Mouse (Mus musculus): ENCODE results near the gene Cx3cr1. TPM values are rescaled to one million over a fixed set of nuclear protein-coding genes. Genes with fewer than 3 reads are reported as not detected.

Gene Cx3cr1
- polyA plus RNA-seq, 1 experiment from 2014 or later, result 1.8 TPM

DNA sequence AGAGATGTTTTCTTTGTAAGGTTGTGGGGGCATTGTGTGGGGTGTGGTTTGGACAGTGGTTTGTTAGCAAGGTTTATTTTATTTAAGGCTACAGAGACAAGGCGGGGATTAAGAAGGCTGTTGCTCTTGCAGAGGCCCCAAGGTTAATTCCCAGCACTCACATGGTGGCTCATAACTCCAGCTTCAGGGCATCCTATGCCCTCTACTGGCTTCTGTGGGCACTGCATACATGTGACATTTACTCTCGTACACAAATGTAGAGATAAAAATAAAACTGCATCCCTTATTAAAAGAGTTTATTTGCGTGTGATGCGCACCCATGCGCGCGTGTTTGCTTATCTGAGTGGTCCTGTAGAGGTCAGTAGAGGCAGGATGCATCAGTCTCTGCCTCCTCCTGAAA is 19.4 kb upstream of the Cx3cr1 start:
- DNase-seq (no peak), ATAC-seq (no peak)
- no peak overlapping the region for H3K4me3 ChIP-seq (ENCODE audit: low read depth, low read length)
- no peaks in the 10 kb centered on the region for H3K9me3 ChIP-seq (ENCODE audit: low read length)
- 82% methylated on average over 7 of the region's 7 CpGs for WGBS (ENCODE audit: insufficient replicate concordance)
- no peak overlapping the region for H3K27ac ChIP-seq (ENCODE audit: low read depth)
- H3K9ac ChIP-seq (replicated peaks), result no peak overlapping the region
- no peaks in the 10 kb centered on the region for H3K27me3 ChIP-seq (ENCODE audit: insufficient read depth, low read length)
- no peaks in the 10 kb centered on the region for H3K36me3 ChIP-seq (replicated peaks; ENCODE audit: insufficient read depth, low read length)
- no peak overlapping the region for H3K4me2 ChIP-seq (ENCODE audit: low read depth, low read length)
- TF ChIP-seq CTCF (IDR thresholded peaks at IDR 0.05; ENCODE audit: low read depth) (0 out of 2 replicates have a peak, but pooled peaks have one; percentile 10), EP300 (IDR thresholded peaks at IDR 0.05; ENCODE audit: low read depth) (no peak)
- H3K4me1 ChIP-seq (ENCODE audit: insufficient read depth), result no peaks in the 10 kb centered on the region

DNA sequence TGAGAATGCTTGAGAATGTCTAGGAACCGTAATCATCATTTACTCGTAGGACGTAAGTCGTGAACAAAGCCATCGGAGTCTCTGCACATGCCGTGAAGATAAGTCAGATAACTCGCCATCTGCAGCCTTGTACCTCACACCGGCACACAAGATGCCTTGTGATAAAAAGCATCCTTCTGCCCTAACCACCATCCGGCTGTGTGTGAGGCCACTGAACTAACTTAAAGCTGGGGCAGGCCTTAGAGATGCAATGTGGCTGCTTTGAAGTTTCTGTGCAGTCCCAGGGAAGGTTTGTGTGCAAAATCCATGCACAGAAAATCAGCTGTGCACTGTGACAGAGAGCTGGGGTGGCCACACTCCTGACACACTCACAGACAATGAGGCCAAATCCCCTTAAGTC is 14.7 kb upstream of the Cx3cr1 start:
- ATAC-seq (no peak), DNase-seq (no peak)
- H3K9ac ChIP-seq (replicated peaks), result no peak overlapping the region
- H3K9me3 ChIP-seq (ENCODE audit: low read length), result no peaks in the 10 kb centered on the region
- H3K36me3 ChIP-seq (replicated peaks; ENCODE audit: insufficient read depth, low read length), result no peaks in the 10 kb centered on the region
- TF ChIP-seq EP300 (IDR thresholded peaks at IDR 0.05; ENCODE audit: low read depth), result no peak
- TF ChIP-seq CTCF (IDR thresholded peaks at IDR 0.05; ENCODE audit: low read depth), result no peak
- WGBS (ENCODE audit: insufficient replicate concordance), result 76% methylated on average over 9 of the region's 9 CpGs
- H3K27ac ChIP-seq (ENCODE audit: low read depth), result no peak overlapping the region
- no peaks in the 10 kb centered on the region for H3K4me1 ChIP-seq (ENCODE audit: insufficient read depth)
- no peak overlapping the region for H3K4me3 ChIP-seq (ENCODE audit: low read depth, low read length)
- H3K27me3 ChIP-seq (ENCODE audit: insufficient read depth, low read length), result no peaks in the 10 kb centered on the region
- H3K4me2 ChIP-seq (ENCODE audit: low read depth, low read length), result no peak overlapping the region

DNA sequence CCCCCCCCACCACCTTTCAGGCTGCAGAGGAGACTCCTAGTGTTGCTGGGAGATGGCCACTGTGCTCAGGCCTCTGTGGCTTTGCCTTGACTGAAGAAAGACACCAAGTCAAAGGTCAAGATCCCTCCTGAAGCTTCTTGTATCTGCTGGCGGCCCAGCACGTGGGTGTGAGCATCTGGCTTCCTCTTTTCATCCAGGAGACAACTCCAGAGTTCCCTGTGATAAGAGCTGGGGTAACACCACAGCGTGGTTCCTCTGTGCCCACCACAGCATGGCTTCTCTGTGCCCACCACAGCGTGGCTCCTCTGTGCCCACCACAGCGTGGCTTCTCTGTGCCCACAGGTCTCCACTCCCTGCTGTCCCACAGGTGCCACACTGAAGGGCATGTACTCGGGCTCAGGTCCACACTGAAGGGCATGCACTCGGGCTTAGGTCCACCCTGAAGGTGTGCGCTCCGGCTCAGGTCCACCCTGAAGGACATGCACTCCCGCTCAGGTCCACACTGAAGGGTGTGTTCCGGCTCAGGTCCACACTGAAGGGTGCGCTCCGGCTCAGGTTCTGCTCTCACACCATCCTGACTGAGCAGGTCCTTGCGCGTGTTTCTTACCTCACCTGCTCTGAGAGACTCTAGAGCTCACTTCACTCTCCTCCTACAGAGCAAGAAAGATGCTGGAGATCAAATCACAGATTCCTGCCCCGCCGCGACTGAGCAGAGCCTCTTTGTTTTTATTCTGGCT is 13.6 kb upstream of the Cx3cr1 start:
- no peak for TF ChIP-seq EP300 (IDR thresholded peaks at IDR 0.05; ENCODE audit: low read depth)
- TF ChIP-seq CTCF (IDR thresholded peaks at IDR 0.05; ENCODE audit: low read depth), result no peak
- no peaks in the 10 kb centered on the region for H3K9me3 ChIP-seq (ENCODE audit: low read length)
- H3K4me3 ChIP-seq (ENCODE audit: low read depth, low read length), result no peak overlapping the region
- no peak overlapping the region for H3K9ac ChIP-seq (replicated peaks)
- H3K27me3 ChIP-seq (ENCODE audit: insufficient read depth, low read length), result no peaks in the 10 kb centered on the region
- DNase-seq (no peak), ATAC-seq (no peak)
- no peak overlapping the region for H3K4me2 ChIP-seq (ENCODE audit: low read depth, low read length)
- no peak overlapping the region for H3K27ac ChIP-seq (ENCODE audit: low read depth)
- 69% methylated on average over 18 of the region's 18 CpGs for WGBS (ENCODE audit: insufficient replicate concordance)
- H3K36me3 ChIP-seq (replicated peaks; ENCODE audit: insufficient read depth, low read length), result no peaks in the 10 kb centered on the region
- H3K4me1 ChIP-seq (ENCODE audit: insufficient read depth), result no peaks in the 10 kb centered on the region

DNA sequence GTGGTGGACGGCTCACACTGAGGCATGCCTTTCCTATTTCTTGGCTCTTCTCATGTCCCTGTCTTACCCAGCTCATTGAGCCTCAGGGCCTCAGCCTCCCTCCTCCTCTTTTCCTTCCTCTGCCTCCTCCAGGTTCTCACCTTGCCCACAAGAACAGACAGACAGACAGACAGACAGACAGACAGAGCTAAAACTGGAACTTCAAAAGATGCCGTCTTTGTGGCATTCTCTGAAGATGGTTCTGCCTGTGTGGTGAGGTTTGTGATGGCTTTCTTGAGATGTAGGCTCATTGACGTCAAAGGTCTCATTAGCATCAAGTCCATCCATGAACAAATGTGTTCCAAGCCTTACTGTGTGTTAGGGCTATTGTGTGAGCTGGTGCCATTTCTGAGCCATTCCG is 13.0 kb upstream of the Cx3cr1 start:
- H3K36me3 ChIP-seq (replicated peaks; ENCODE audit: insufficient read depth, low read length), result no peaks in the 10 kb centered on the region
- DNase-seq (no peak), ATAC-seq (no peak)
- H3K4me2 ChIP-seq (ENCODE audit: low read depth, low read length), result no peak overlapping the region
- no peak overlapping the region for H3K27ac ChIP-seq (ENCODE audit: low read depth)
- H3K9me3 ChIP-seq (ENCODE audit: low read length), result no peaks in the 10 kb centered on the region
- H3K4me3 ChIP-seq (ENCODE audit: low read depth, low read length), result no peak overlapping the region
- no peak overlapping the region for H3K9ac ChIP-seq (replicated peaks)
- no peaks in the 10 kb centered on the region for H3K4me1 ChIP-seq (ENCODE audit: insufficient read depth)
- WGBS (ENCODE audit: insufficient replicate concordance), result 80% methylated on average over 4 of the region's 4 CpGs
- H3K27me3 ChIP-seq (ENCODE audit: insufficient read depth, low read length), result no peaks in the 10 kb centered on the region
- TF ChIP-seq EP300 (IDR thresholded peaks at IDR 0.05; ENCODE audit: low read depth) (no peak), CTCF (IDR thresholded peaks at IDR 0.05; ENCODE audit: low read depth) (no peak)

DNA sequence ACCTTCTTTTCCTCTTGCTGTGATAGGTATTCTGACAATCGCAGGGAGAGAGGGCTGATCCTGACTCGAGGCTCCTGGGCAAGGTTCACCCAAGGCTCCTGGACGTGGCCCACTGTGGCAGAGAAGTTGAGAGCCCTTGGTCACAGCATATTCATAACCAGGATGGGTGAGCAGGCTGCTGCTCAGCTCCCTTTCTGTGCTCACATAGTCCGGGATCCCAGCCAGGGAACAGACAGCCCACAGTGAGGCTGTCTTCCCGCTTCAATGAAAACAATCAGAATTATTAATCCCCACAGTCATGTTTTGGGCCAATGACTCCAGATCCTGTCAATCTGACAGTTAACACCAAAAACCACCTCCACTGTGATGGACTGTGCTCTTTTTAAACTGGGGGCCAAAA is 12.3 kb upstream of the Cx3cr1 start:
- no peaks in the 10 kb centered on the region for H3K4me1 ChIP-seq (ENCODE audit: insufficient read depth)
- H3K27ac ChIP-seq (ENCODE audit: low read depth), result no peak overlapping the region
- H3K9ac ChIP-seq (replicated peaks), result no peak overlapping the region
- 83% methylated on average over 5 of the region's 5 CpGs for WGBS (ENCODE audit: insufficient replicate concordance)
- H3K4me2 ChIP-seq (ENCODE audit: low read depth, low read length), result no peak overlapping the region
- TF ChIP-seq CTCF (IDR thresholded peaks at IDR 0.05; ENCODE audit: low read depth) (no peak), EP300 (IDR thresholded peaks at IDR 0.05; ENCODE audit: low read depth) (no peak)
- DNase-seq (no peak), ATAC-seq (no peak)
- H3K27me3 ChIP-seq (ENCODE audit: insufficient read depth, low read length), result no peaks in the 10 kb centered on the region
- H3K36me3 ChIP-seq (replicated peaks; ENCODE audit: insufficient read depth, low read length), result no peaks in the 10 kb centered on the region
- H3K9me3 ChIP-seq (ENCODE audit: low read length), result no peaks in the 10 kb centered on the region
- H3K4me3 ChIP-seq (ENCODE audit: low read depth, low read length), result no peak overlapping the region

DNA sequence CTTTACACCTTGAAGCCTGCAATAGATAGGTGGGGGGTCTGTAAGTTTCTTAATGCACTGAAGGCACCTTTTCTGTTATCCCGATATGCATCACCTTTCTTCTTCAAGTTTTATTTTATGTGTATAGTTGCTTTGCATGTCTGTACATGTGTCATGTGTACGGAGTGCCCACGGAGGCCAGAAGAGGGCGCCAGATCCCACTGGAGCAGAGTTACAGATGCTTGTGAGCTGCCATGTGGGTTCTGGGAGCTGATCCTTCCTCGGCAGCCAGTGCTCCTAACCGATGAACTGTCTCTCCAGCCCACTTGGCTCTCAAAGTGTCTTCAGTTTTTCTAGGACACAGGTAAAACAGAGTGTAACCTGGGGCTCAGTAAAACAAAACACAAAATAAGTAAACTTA is 11.6 kb upstream of the Cx3cr1 start:
- no peak overlapping the region for H3K9ac ChIP-seq (replicated peaks)
- H3K4me1 ChIP-seq (ENCODE audit: insufficient read depth), result no peaks in the 10 kb centered on the region
- no peaks in the 10 kb centered on the region for H3K9me3 ChIP-seq (ENCODE audit: low read length)
- ATAC-seq (no peak), DNase-seq (peak; percentile 41)
- no peak overlapping the region for H3K4me3 ChIP-seq (ENCODE audit: low read depth, low read length)
- 61% methylated on average over 6 of the region's 6 CpGs for WGBS (ENCODE audit: insufficient replicate concordance)
- H3K4me2 ChIP-seq (ENCODE audit: low read depth, low read length), result no peak overlapping the region
- no peak overlapping the region for H3K27ac ChIP-seq (ENCODE audit: low read depth)
- TF ChIP-seq CTCF (IDR thresholded peaks at IDR 0.05; ENCODE audit: low read depth) (peak; percentile 55), EP300 (IDR thresholded peaks at IDR 0.05; ENCODE audit: low read depth) (no peak)
- H3K27me3 ChIP-seq (ENCODE audit: insufficient read depth, low read length), result no peaks in the 10 kb centered on the region
- H3K36me3 ChIP-seq (replicated peaks; ENCODE audit: insufficient read depth, low read length), result no peaks in the 10 kb centered on the region

Measured in liver, postnatal 0 days (tissue).